Mouse (Mus musculus) heart, postnatal 0 days (tissue): ENCODE data around the gene Glo1.

ENCODE experiments used
- CTCF ChIP-seq: IDR thresholded peaks from 2 replicates; pipeline ENCODE4 v1.5.1; 2016; ENCODE audit warnings: antibody characterized with exemption, control low read depth, low read depth
- EP300 ChIP-seq: IDR thresholded peaks from 2 replicates; pipeline ENCODE4 v1.6.1; 2016; ENCODE audit warnings: antibody characterized with exemption, low read depth

DNA sequence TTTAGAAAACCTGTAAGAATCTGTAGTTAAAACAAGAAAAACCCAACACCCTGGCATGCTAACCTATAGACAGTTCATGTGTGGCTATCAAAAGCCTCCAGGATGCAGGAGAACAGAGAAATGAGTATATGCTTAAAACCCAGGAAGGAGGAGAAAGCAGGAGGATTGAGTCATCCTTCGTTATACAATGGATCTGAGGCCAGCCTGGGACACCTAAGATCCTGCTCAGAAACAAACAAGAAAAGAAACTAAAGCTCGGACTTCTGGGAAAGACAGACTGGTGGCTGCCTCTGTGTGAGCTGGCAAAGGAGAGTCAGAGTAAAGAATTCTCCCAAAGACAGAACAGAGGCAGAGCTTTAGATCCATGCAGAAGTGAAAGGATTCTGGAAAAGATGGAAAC, 68.0 kb downstream of the Glo1 start:
- TF ChIP-seq CTCF (no peak), EP300 (no peak)
